Mouse (Mus musculus): ENCODE measurements around the gene Actr1b.
"Not testable (repeated sequence)": the region's sequence is repeated elsewhere in the genome, so short reads cannot be mapped to it uniquely, and the experiment has no call there.

Actr1b gene

DNA sequence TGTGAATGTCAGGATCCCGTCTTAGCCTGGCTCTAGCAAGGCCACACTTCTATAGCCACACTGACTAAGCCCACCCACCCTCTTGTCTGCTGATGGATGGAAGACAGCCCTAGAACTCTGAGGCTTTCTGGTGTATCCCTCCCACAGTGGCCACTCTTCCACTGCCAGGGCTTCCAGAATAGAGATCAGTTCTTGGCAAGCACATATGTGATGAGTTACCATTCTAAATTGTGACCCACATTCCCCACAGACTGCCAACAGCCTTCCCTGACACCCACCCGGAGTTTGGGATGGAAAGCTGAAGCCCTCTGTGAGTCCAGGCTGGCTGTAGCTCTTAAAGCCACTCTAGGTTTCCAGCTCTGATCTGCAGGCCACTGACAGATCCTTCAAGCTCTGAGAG, 7.1 kb downstream of the Actr1b start:
- no peak for DNase-seq (ENCODE audit: low read depth, low spot score)

DNA sequence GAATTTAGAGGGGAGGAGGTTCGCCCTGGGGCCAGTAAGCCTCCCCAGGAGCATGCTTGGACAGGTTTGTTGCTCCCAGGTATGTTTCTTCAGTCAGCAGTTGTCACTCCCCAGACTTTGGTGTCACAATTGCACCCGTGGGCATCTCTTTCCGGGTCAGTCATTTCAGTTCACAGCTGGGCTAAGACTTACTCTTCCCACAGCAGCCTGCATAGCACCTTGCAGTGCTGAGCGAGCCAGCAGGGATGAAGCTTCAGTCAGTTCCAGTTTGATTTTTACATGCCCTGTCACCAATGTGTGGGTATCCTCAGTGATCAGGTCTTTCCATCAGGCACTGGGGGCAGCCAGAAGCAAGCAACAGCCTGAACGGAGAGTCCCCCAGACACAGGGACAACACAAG, 17.2 kb downstream of the Actr1b start:
- no peak for DNase-seq (ENCODE audit: low read depth, low spot score)

DNA sequence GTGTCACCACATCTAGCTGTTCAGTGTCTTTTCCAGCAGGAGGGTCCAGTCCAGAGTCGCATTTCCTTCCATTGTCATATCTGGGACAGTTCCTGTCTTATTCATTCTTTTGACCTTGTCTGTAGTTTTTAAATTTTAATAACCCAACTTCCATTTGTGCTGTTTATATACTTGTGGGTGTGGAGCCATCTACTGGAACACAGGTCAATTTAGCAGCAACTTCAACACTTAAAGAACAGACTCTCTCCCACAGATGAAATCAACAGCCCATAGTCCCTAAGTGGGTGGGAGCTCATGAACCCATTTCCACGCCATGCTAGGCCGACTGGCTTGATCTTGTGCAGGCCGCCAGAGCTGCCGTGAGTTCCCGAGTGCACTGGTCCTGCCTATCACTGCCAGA, 17.8 kb downstream of the Actr1b start:
- no peak for DNase-seq (ENCODE audit: low read depth, low spot score)

DNA sequence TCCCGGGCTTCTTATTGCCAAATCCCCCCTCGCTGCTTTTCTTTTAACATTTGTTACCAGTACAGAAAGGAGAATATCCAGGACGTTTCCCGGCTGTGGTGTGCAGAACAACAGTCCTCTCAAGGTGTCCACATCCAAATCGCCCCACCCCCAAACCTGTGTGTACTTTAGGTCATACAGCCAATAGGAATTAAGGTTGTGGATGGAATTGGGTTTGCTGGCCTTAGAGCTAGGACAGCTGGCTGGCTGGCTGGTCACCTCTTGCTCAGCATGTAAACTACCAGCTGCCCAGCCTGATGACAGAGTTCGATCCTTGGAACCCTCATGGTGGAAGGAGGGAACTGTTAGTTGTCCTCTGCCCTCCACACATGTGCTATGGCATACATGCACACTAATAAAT, 19.4 kb downstream of the Actr1b start:
- no peak for DNase-seq (ENCODE audit: low read depth, low spot score)

DNA sequence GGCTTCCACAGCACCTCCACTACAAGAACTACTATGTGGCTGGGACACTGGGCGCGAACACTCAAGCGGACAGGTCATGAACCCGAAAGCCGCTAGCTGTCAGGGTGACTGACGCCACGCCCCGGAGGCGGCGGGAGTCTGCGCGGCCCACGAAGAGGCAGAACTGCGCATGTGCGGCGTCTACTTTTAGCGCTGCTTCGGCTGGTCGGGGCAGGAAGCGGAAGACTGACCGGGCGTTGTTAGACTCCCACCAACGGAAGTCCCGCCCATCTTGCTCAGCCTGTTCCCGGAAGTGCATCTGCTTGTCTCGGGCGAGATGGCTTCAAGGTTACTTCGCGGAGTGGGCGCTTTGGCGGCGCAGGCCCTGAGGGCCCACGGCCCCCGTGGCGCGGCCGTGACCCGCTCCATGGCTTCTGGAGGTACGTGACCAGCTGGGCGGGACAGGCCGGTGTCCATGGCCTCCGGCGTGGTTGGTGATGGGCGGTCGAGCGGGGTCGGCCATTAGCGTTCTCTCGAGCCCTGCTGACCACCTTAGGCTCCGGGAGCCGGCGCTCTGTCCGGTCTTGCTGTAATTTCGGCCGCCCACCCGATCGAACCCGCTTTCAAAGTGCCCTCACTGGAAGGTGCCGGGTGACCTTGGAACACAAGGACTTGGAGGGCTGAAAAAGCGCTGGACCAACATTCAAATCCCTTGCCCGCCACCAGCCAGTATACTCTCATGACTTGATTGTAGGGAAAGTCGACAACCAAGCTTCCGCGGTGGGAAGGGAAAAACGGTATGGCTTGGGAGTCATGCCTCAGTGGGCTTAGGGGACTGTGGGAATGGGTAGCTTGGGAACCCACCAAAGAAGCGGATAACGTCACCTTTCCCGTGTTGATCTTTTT, 22.7 kb downstream of the Actr1b start, which contains the start of gene Cox5b:
Cox5b (plus strand) TSS at position 179 of the 885 bp plus-strand sequence.
- peak; percentile 99 for DNase-seq (ENCODE audit: low read depth, low spot score)

DNA sequence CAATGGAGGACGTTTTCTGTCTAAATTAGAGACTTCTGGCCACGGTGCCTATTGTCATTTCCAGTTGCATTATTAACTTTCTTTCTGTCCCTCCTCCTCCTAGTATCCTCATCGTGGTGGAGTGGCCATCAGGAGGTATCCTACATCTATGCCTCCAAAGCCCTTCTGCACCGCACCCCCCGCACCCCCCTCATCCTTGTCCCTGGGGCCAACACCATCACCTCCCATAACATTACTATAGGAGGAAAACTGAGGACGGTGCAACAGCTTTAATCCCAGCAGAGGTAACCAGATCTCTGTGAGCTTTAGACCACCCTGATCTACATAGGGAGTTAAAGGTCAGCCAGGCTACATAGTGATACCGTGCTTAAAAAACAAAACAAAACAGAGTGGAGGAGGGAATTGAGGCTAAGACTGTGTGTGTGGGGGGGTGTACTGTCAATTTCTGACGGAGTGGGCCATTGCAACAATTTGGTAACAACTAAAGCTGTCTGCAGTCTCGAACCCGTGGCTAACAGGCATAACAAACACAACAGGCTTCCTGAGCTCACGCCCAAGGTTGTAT, 23.5 kb downstream of the Actr1b start:
- DNase-seq (ENCODE audit: low read depth, low spot score), result no peak

DNA sequence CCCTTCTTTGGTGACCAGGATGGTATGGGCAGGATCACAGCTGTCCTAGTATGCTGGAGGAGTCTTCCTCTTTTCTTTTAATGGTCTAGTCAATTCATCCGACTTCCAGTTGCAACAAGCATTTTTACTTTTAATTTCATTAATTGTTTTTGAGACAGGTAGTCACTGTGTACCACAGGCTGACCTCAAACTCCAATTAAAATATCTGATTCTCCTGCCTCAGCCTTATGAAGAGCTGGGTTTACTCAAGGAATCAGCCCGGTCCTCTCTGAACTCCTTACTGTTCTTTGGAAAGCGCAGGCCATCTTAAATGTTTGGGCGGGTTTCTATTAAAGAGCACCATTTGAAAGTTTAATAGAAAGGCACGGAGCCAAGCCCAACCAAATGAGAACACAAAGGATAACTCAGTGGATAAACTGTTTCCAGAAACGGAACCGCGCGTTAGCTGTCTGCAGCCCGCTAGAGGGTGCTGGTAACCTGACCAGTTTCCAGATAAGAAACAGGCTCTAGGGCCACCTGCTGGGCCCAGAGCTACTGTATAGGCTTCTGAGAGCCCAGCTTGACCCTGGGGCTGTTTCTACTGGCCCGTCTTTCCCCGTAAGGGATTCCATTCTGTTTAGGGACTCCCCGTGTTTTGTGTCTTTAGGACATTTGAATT, 30.3 kb downstream of the Actr1b start:
- DNase-seq (ENCODE audit: low read depth, low spot score), result peak; percentile 84

DNA sequence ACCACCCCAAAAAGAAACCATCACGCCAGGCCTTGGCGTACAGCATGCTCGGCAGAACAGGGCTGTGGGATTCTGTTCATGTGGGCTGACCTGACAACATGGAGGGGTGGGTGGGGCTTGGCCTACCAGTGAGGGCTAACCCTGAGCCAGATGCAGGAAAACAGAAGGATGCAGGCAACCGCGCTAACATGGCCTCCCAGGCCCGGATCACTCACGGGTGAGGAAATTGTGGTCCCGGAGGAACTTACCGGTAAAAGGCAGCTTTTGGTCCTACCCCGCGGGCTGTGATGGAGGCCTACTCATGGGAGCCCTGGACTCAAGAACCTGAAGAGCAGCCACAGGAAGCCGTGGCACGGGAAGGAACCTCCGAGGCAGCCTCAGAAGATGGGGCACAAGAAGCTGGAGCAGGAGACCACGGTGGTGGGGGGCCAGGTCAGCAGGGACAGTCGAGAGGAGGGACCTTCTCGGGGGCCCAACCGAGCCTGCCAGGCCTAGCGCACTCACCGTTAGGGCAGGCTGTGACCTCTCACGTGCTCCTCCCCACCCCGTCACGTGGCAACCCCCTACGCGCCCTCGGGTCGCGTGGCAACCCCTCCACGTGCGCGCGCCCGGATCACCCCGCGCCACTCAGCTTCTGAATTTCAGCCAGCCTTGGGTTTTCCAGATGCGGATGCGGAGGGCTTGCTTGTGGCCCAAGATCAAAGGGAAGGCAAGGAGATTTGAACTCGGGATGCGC, 31.4 kb downstream of the Actr1b start, which contains the start of gene Fam178b:
Fam178b (minus strand) TSS at position 564 of the 736 bp plus-strand sequence.
- no peak for DNase-seq (ENCODE audit: low read depth, low spot score)

DNA sequence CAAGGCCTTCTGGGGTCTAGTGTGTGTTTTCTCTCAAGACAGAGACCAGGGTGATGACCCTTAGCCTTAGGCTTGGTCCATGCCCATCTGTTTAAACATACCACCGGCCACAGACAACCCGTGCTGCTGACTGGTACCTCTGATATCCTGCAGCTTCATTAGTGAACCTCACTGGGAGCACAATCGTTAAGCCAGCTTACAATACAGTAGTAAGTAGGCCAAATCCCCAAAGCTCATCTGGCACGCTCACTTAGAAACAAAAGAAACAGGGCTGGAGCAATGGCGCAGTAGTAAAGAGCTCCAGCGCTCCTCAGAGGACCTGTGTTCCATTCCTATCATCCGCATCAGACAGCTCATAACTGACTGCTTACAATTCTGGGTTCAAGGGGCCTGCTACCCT, 33.3 kb downstream of the Actr1b start:
- no peak for DNase-seq (ENCODE audit: low read depth, low spot score)

DNA sequence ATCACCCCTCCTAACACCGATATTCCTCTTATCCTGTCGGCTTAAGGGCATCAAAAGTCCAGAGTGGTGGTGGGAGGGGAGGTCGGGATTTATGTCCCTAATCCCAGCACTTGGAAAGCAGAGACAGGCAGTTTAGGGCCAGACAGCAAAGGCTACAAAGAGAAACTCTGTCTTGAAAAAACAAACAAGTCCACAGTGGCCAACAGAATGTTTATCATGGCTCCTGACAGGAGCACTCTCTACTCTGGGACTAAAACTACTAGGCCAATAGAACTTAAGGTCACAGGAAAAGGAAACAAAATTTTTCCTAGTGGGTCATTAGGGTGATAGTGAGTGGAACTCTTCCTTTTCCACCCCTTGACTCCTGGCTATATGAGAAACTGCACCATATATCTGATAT, 39.3 kb downstream of the Actr1b start:
- no peak for DNase-seq (ENCODE audit: low read depth, low spot score)

DNA sequence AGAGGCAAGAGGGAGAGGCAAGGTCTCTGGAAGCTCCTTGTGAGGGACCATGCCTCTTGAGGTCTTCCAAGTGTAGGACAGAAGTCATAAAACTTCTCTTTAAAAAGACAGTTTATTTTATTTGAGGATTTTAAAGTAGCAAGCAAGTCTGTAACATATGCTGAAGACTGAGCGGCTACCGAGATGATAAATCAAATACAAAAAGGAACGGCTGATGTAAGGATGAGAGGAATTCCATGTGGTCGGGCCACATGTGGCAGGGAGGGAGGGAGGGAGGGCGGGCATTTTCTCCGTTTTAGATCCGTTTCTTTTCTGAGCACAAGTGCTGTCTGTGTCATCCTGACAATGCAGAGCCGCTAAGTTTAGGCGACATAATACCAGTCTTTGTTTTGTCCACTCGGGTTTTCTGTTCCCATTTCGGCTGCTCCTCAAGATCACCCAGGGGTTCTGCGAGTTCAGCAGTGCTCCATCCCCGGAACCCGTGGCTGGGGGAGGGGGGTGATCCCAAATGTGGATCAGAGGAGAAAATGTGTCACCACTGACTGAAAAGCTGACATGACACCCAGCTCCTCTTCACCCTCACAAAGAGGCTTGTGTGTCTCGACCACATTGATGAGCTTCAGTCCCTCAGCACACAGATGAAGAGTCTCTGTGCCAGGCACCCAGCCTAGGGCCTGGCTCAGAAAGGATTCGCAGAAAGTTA, 41.4 kb downstream of the Actr1b start:
- no peak for DNase-seq (ENCODE audit: low read depth, low spot score)

DNA sequence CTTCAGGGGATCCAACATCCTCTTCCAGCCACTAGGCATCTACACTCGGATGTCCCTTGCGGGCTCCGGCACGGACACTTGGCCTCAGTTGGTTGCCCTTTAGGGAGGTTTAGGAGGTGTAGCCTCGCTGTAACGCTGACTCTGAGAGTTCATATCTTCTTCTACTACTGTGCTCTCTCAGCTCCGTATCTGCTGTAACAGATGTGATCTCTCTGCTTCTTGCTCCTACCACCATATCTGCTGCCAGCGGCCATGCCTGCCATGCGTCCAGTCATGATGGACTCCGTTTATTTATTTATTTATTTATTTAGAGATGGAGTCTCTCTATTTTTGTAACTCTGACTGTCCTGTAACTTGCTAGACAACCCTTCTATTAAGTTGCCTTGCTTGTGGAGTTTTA, 43.0 kb downstream of the Actr1b start:
- no peak for DNase-seq (ENCODE audit: low read depth, low spot score)

DNA sequence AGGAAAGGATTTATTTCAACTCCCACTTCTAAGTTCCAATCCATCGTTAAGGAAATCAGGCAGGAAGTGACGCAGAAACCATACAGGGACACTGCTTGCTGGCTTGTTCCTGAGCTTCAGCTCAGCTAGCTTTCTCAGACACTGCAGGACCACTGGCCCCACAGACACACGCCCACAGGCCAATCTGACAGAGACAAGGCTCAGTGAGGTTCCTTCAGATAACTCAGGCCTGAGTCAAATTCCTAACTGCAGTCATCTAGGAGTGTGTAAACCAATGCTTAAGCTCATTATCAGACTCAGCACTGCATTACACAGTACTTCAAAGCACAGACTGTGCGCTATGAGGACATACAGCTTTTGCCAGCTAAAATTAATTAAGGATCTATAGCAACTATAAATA, 44.0 kb downstream of the Actr1b start:
- no peak for DNase-seq (ENCODE audit: low read depth, low spot score)

DNA sequence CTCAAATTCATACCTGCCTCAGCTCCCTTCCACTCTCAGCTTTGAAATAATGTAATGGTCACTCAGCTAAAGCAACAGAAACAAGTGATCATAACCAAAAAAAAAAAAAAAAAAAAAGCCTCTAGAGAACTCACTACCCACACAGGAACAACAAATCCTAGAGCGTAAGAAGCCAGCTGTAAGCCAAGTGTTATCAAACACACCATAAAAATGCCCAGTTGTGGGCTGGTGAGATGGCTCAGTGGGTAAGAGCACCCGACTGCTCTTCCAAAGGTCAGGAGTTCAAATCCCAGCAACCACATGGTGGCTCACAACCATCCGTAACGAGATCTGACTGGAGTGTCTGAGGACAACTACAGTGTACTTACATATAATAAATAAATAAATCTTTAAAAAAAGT, 46.2 kb downstream of the Actr1b start:
- DNase-seq (ENCODE audit: low read depth, low spot score), result not testable (repeated sequence)

DNA sequence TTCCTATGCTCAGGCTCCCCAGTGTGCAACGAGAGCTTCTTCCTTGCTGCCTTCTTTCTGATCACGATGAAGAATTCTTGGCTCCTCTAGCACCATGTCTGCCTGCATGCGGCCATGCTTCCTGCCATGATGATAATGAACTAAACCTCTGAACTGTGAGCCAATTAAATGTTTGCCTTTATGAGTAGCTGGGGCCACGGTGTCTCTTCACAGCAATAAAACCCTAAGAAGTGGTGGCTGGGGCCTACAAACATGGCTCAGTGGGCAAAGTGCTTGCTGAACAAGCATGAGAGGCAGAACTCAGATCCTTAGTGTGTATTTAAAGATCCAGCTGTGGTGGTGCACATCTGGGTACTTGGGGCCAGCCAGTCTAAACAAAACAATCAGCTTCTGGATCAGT, 48.3 kb downstream of the Actr1b start:
- DNase-seq (ENCODE audit: low read depth, low spot score), result no peak

DNA sequence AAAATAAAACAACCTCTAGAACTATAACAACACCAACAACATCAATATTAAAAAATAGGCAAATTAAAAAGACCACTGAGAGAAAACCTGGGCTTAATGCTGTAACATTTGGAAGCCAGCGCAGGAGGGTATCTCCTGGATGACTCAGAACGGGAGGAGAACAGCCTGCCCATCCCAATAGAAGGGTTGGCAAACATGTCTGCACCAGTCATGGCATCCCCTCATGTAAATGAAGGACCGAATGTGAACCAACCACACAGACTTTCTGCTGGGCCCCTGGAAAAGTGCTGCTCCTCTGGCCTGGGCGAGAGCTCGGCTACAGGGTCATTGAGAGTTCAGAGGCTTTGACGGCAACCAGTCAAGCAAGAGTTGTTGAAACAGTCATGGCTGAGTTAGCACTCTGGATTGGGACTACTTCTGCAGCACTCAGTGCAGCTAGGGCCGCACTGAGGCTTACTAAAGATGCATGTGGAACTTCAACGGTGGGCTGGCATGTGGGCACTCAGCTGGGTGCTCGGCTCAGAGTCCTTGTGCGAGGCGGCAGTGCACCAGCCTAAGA, 49.0 kb downstream of the Actr1b start:
- DNase-seq (ENCODE audit: low read depth, low spot score), result no peak

DNA sequence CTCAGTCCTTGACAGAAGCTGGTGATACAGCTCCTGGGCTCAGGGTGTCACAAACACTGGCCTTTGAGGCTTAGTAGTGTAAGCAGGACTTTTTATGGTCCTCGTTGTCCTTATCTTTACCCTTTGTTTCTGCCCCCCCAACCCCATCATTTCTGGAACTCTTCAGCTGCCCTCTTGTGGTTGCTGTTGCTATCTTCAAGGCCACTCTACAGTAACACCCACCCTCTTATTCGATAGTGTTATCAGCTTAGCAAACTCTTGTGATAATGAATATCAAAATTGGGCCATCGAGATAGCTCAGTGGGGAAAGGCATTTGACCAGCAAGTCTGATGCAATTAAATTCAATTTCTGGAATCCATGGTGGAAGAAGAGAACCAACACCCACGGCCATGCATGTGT, 49.8 kb downstream of the Actr1b start:
- DNase-seq (ENCODE audit: low read depth, low spot score), result no peak

DNA sequence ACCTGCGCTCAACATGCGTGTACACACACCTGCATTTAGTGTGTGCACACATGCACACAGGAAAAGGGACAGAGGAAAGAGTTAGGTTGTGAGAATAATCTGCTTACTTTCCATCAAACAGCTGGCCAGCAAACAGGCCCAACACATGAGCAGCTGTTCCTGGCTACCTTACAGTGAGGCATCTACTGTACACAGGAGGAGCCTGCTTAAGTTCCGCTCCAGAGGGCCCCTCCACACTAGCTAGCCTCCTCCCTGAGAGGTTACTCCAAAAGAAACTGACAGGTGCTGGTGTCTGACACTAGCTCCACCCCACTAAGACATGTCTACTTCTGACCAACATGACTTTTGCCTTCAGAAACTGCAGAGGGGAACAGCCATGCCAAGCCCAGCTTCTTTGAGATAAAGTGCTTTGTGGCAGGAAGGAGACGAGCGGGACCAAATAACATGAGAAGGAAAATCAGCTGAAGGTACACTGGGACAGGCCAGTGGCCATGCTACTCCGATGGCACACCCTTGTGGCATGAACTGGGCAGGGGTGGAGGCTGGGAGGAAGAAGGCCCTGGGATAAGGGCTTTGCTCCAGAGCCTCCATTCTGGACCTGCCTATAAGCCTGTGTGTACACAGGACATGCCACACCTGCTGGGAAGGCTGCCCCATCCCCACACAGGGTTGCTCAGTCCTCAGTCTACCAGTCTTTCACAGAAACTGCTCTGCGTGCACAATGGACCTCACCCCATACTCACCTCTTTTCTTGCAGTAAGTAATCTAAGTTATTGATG, 55.4 kb downstream of the Actr1b start:
- no peak for DNase-seq (ENCODE audit: low read depth, low spot score)

DNA sequence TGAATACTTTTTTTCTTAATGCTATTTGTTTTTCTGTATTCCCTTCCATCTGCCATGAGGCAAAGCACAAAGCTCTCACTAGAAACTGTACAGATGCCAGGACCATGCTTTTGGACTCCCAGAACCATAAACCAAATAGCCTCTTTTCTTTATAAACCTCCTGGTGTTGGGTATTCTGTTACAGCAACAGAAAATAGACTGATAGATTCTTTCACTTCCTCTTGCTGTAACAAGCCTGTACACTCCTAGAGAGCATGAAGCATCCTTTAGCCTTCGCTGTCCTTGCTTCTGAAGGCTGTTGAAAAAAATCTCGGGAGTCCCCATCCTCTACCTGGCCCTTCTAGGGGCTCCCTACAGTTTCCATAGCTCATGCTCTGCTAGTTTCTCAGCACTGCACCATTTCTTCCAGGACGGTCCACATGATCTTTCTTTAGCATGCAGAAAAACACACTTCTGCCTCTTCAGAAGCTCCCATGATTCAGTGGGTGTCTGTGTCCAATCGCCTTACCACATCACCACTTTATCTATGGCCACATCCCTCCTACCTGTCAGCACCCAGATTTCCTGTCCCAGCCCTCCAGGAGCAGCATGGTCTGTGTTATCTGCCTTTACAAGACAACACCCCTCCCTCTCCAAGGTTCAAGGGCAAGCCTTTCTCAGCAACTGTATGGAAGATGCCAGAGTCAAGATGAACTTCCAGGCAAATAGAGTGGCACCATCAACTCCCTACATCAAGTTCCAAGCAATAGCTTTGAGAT, 56.4 kb downstream of the Actr1b start:
- no peak for DNase-seq (ENCODE audit: low read depth, low spot score)

DNA sequence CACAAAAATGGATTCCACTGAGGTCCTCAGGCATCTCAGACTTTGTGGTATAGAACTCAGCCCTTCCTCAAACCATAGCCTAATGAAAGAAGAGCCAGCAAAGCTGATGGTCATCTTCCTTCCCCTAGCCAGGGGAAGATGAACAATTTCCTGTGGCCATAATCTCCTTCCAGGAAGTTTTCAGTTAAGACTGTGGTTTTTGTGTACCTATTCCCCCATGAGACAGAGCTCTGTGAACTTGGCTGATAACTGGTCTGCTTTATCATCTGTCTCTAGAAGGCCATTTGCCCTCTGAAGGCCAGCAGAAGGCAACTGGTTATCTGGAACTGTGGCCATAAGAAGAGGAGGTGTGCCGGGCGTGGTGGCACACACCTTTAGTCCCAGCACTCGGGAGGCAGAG, 58.0 kb downstream of the Actr1b start:
- DNase-seq (ENCODE audit: low read depth, low spot score), result no peak

Measured in CD4-positive, CD25-positive, alpha-beta regulatory T cell, adult 2 months (primary cell).